Mouse (Mus musculus) brain, embryonic 18.5 days (tissue): Measurements from ENCODE around the gene Olfr823.
A peak's percentile ranks its signal among the peaks of the same experiment; 100 is the strongest.
"Not testable (repeated sequence)": the region's sequence is repeated elsewhere in the genome, so short reads cannot be mapped to it uniquely, and the experiment has no call there.

Source experiments
- DNase-seq: peaks from one replicate; pipeline ENCODE4 v3.0.0-alpha.2; 2012; ENCODE audit warnings: low read depth, low spot score

Gene Olfr823

DNA sequence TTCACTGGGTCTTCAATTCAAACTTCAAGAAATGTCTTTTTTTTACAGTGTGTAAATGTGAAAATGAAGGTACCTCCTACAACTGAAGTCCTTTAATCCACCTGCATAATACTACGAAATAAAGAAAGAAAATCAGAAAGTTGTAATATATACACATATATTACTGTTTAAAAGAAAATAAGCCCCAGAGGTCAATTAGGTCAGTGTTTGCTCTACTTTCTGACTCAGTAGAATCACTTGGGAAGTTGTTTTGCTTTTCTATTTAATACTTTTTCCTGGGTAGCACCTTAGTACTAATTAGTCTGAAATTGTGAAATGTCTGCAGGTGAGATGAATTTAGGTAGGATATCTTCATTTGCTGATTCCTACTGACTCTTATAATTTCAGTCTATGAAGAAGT is at the start of gene Olfr823:
Gene Olfr823 (minus strand): TSS at position 101 of the 400 bp plus-strand sequence.
- DNase-seq, result not testable (repeated sequence)

- no peak for DNase-seq
Measured at GRCm38 (mm10) chr10:130144121-130144520, 28.9 kb upstream of the Olfr823 start.

DNA sequence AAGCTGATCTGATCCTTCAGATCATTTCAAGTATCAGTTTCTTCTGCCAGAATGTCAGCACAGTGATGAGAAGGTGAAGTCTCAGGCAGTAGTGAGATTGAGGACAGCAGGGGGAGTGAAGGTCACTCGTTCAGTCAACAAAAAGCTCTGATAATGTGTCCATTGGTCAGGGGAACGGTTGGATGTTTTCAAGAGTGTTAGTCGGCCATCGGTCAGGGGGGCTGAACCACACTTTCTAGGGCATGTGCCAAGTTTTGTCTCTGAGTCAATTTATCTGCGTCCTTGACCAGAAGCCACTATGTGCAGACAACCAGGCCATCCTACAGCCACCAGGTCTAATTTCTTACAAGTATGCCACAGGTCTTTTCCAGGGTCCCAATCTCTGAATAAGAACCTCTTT is 27.3 kb upstream of the Olfr823 start:
- not testable (repeated sequence) for DNase-seq

- no peak for DNase-seq
Measured at GRCm38 (mm10) chr10:130134811-130135210, 19.6 kb upstream of the Olfr823 start.

DNA sequence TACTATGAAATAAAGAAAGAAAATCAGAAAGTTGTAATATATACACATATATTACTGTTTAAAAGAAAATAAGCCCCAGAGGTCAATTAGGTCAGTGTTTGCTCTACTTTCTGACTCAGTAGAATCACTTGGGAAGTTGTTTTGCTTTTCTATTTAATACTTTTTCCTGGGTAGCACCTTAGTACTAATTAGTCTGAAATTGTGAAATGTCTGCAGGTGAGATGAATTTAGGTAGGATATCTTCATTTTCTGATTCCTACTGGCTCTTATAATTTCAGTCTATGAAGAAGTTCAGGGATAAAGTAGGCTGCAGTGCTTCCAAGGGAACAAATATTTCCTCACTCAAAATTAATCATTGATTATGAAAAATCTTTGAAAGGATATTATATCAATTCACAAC is 14.7 kb upstream of the Olfr823 start, which contains the start of gene Olfr824:
Gene Olfr824 (minus strand): TSS at position 101 of the 400 bp plus-strand sequence.
- not testable (repeated sequence) for DNase-seq

DNA sequence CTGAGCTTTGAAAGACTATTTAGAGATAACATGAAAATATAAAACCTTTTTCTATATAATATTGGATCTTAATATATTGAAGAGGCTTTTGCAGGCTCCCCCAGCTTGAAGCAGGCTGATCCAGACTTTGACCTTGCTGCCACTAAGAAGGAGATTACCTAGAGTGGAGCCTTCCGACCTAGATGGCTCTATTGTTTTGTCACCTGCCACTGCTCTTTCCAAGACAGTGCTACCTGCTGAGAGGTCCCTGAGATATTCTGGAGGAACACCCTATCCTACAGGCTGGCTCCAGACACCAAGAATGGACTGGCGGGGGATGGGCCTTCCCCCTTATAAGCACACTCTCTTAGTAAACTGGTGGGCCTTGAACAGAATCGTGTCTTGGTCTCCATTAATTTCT is 862 bp upstream of the Olfr823 start:
- DNase-seq, result not testable (repeated sequence)

- DNase-seq, result no peak
Measured at GRCm38 (mm10) chr10:130096104-130096503, 19.1 kb downstream of the Olfr823 start.

DNA sequence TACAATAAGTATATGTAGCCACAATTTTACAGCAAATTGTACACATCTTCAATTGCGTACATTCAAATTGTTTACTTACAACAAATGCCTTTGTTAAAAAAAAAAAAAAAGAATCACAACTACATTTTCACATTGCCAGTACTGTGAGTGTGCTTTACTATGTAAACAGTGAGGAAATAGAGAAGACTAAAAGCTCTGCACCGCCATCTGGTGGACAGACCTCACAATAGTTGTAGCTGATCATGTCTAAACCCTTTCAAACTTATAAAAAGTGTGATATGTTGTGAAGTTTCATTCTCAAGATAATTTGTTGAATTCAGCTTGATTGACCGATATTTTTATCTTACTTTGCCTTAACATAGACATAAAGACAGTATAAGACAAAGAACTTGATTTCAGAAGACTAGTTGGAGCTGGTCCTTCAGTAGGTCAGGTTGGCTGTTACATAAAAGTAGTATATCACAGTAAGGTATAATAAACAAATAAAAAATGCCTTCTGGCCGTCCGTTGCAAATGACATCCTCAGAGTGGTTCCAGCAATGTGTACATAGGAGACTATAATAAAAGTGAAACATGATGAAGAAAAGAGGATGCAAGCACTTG is 22.2 kb downstream of the Olfr823 start:
- peak; percentile 18 for DNase-seq

- no peak for DNase-seq
Measured at GRCm38 (mm10) chr10:130070910-130071309, 44.3 kb downstream of the Olfr823 start, which contains the start of gene Olfr822. Olfr822 (plus strand) TSS chr10:130071210.
